Mouse (Mus musculus) myocyte (in vitro differentiated cells): ENCODE measurements around the gene Pnkp. TPM values are rescaled to one million over a fixed set of nuclear protein-coding genes. Genes with fewer than 3 reads are reported as not detected.

ENCODE experiments used
- H3K27me3 ChIP-seq: one replicate; pipeline ENCODE4 v1.6.1; 2011; ENCODE audit not compliant: control insufficient read depth, insufficient read depth, insufficient read length
- H3K36me3 ChIP-seq: one replicate; pipeline ENCODE4 v1.6.1; 2011; ENCODE audit not compliant: control insufficient read depth, insufficient read depth
- H3K4me2 ChIP-seq: one replicate; pipeline ENCODE4 v1.6.1; 2011; ENCODE audit warnings: low read depth, control low read depth
- H3K4me3 ChIP-seq: one replicate; pipeline ENCODE4 v1.5.1; 2011; ENCODE audit warnings: mild to moderate bottlenecking, control low read depth, moderate library complexity
- H3K79me2 ChIP-seq: one replicate; pipeline ENCODE4 v1.6.1; 2011; ENCODE audit not compliant: control insufficient read depth, insufficient read depth
- H3ac ChIP-seq: one replicate; pipeline ENCODE4 v1.6.1; 2011; ENCODE audit not compliant: control insufficient read depth, insufficient read length
- CEBPB ChIP-seq: IDR thresholded peaks from 2 replicates; pipeline ENCODE4 v1.6.1; 2011; ENCODE audit warnings: mild to moderate bottlenecking, moderate library complexity; ENCODE audit not compliant: poor library complexity, insufficient read depth, severe bottlenecking
- E2F4 ChIP-seq: IDR thresholded peaks from one replicate; pipeline ENCODE4 v1.6.1; 2011; ENCODE audit warnings: mild to moderate bottlenecking, control low read depth, moderate library complexity; ENCODE audit not compliant: insufficient read depth
- MAX ChIP-seq: IDR thresholded peaks from one replicate; pipeline ENCODE4 v1.6.1; 2011; ENCODE audit warnings: low read depth, mild to moderate bottlenecking, control low read depth
- MYOD1 ChIP-seq, 3 experiments: IDR thresholded peaks; one replicate each; pipeline ENCODE4 v1.6.1; 2011; ENCODE audit warnings: control low read depth in 2 of 3, low read depth in 2 of 3, mild to moderate bottlenecking in 2 of 3, moderate library complexity in 1 of 3; ENCODE audit not compliant: insufficient read length in 2 of 3, control insufficient read depth in 1 of 3
- MYOG ChIP-seq, 3 experiments: IDR thresholded peaks; one replicate each; pipeline ENCODE4 v1.6.1; 2011; ENCODE audit warnings: control low read depth in 2 of 3, low read depth in 2 of 3, mild to moderate bottlenecking in 2 of 3; ENCODE audit not compliant: insufficient read length in 2 of 3, control insufficient read depth in 1 of 3, insufficient read depth in 1 of 3
- POLR2A ChIP-seq: IDR thresholded peaks from one replicate; pipeline ENCODE4 v1.6.1; 2011; ENCODE audit warnings: low read depth, mild to moderate bottlenecking, control low read depth, moderate library complexity; ENCODE audit not compliant: insufficient read length
- POLR2AphosphoS2 ChIP-seq: IDR thresholded peaks from one replicate; pipeline ENCODE4 v1.6.1; 2011; ENCODE audit warnings: low read depth, control low read depth; ENCODE audit not compliant: insufficient read length
- REST ChIP-seq: IDR thresholded peaks from one replicate; pipeline ENCODE4 v1.6.1; 2011; ENCODE audit warnings: mild to moderate bottlenecking, control low read depth, moderate library complexity; ENCODE audit not compliant: insufficient read depth, insufficient read length
- SRF ChIP-seq: IDR thresholded peaks from one replicate; pipeline ENCODE4 v1.6.1; 2011; ENCODE audit warnings: low read depth; ENCODE audit not compliant: control insufficient read depth, insufficient read length
- TCF12 ChIP-seq: IDR thresholded peaks from one replicate; pipeline ENCODE4 v1.6.1; 2011; ENCODE audit warnings: mild to moderate bottlenecking, control low read depth; ENCODE audit not compliant: poor library complexity, insufficient read depth, severe bottlenecking
- TCF3 ChIP-seq: IDR thresholded peaks from one replicate; pipeline ENCODE4 v1.6.1; 2011; ENCODE audit warnings: low read depth, control low read depth; ENCODE audit not compliant: insufficient read length
- USF1 ChIP-seq: IDR thresholded peaks from one replicate; pipeline ENCODE4 v1.6.1; 2011; ENCODE audit warnings: low read depth, mild to moderate bottlenecking, control low read depth, moderate library complexity
- polyA plus RNA-seq: library from polyadenylated mRNA; unstranded; fragments of >200 nt; fragmentation: generic; extraction: Trizol; gene quantifications from one replicate; pipeline ENCODE4 v1.2.1, GENCODE M21; 2012; ENCODE audit warnings: missing spikeins

Gene Pnkp
- polyA plus RNA-seq, 1 experiment: 47.9 TPM

DNA sequence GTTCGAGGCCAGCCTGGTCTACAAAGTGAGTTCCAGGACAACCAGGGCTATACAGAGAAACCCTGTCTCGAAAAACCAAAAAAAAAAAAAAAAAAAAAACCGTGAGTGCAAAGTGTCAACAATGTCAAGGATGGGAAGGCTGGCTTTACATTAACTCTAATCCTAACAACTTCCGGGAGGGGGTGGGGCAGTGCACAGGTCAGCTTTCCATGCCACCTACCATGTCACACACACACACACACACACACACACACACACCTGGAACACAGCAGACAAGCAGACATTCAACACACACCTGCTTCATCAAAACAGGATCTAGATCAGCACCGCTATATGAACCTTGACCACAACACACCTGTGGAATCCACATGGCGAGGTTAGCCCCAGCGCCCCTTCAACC is 33.2 kb downstream of the Pnkp start:
- no peak for TF ChIP-seq SRF
- no peak for TF ChIP-seq TCF3
- TF ChIP-seq POLR2A: no peak
- no peak for TF ChIP-seq MAX
- TF ChIP-seq E2F4: no peak
- TF ChIP-seq TCF12: no peak
- TF ChIP-seq CEBPB: no peak
- TF ChIP-seq USF1: no peak
- no peak for TF ChIP-seq REST
- no peak for TF ChIP-seq MYOD1 (IDR thresholded peaks at IDR 0.05; ENCODE audit: control insufficient read depth in 1 of 3, insufficient read length in 2 of 3, low read depth in 2 of 3)
- TF ChIP-seq POLR2AphosphoS2: no peak
- no peak for TF ChIP-seq MYOG (IDR thresholded peaks at IDR 0.05; ENCODE audit: control insufficient read depth in 1 of 3, insufficient read depth in 1 of 3, insufficient read length in 2 of 3, low read depth in 2 of 3)
- no peak overlapping the region for H3K4me3 ChIP-seq
- H3K36me3 ChIP-seq: no peaks in the 10 kb centered on the region
- H3K4me2 ChIP-seq: no peak overlapping the region
- H3K27me3 ChIP-seq: no peaks in the 10 kb centered on the region
- H3K79me2 ChIP-seq: peaks cover 50% of the 10 kb centered on the region
- no peak overlapping the region for H3ac ChIP-seq

DNA sequence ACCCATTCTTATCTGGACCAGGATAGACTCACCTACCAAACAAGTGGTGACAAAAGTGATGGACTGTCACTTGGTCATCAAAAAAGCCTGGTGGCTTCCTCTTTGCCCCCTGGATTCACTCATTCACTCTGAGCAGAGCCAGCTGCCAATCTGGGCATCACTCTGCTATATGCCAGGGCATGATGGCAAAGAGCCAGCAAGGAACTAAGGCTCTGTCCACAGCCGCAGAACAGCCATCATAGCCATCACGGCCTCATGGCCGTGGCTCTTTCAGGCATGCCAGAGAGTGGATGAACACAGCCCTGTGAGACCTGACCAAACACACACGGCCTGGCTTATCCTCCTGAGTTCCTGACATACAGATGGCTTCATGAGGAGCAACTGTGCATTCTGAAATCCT is 33.8 kb downstream of the Pnkp start:
- Histone ChIP-seq H3K79me2 (peaks cover 50% of the 10 kb centered on the region), H3K4me3 (peak overlapping the region; percentile 75), H3ac (no peak overlapping the region), H3K4me2 (peak overlapping the region; percentile 83), H3K36me3 (no peaks in the 10 kb centered on the region), H3K27me3 (no peaks in the 10 kb centered on the region)
- no peak for TF ChIP-seq TCF12
- no peak for TF ChIP-seq MAX
- no peak for TF ChIP-seq MYOD1 (IDR thresholded peaks at IDR 0.05; ENCODE audit: control insufficient read depth in 1 of 3, insufficient read length in 2 of 3, low read depth in 2 of 3)
- no peak for TF ChIP-seq REST

- Histone ChIP-seq H3K79me2 (peaks cover 50% of the 10 kb centered on the region), H3K27me3 (no peaks in the 10 kb centered on the region), H3K36me3 (no peaks in the 10 kb centered on the region), H3K4me3 (peak overlapping the region; percentile 75), H3K4me2 (peak overlapping the region; percentile 83), H3ac (peak overlapping the region; percentile 70)
- no peak for TF ChIP-seq SRF
- no peak for TF ChIP-seq MAX
- TF ChIP-seq TCF3: no peak
- no peak for TF ChIP-seq MYOD1 (IDR thresholded peaks at IDR 0.05; ENCODE audit: control insufficient read depth in 1 of 3, insufficient read length in 2 of 3, low read depth in 2 of 3)
- no peak for TF ChIP-seq REST
- TF ChIP-seq POLR2AphosphoS2: no peak
- TF ChIP-seq E2F4: no peak
- no peak for TF ChIP-seq POLR2A
- no peak for TF ChIP-seq TCF12
- no peak for TF ChIP-seq USF1
Observed at GRCm38 (mm10) chr7:44891611-44892010, 34.7 kb downstream of the Pnkp start.

GRCm38 (mm10) chr7:44892276-44892921 is 35.5 kb downstream of the Pnkp start, which contains the start of gene Med25:
TSS of gene Med25 (minus strand) at chr7:44892712.
- Histone ChIP-seq H3K4me3 (peak within 1 kb of the TSS; percentile 75), H3K27me3 (no peaks in the 10 kb centered on the region), H3ac (peak within 1 kb of the TSS; percentile 70), H3K79me2 (peaks cover 43% of the 10 kb centered on the region), H3K36me3 (no peaks in the 10 kb centered on the region), H3K4me2 (peak within 1 kb of the TSS; percentile 87)
- TF ChIP-seq MYOD1 (IDR thresholded peaks at IDR 0.05; ENCODE audit: control insufficient read depth in 1 of 3, insufficient read length in 2 of 3, low read depth in 2 of 3) (no peak), USF1 (no peak), POLR2A (peak; percentile 82), REST (no peak), POLR2AphosphoS2 (peak; percentile 82), MAX (no peak), TCF12 (no peak)

DNA sequence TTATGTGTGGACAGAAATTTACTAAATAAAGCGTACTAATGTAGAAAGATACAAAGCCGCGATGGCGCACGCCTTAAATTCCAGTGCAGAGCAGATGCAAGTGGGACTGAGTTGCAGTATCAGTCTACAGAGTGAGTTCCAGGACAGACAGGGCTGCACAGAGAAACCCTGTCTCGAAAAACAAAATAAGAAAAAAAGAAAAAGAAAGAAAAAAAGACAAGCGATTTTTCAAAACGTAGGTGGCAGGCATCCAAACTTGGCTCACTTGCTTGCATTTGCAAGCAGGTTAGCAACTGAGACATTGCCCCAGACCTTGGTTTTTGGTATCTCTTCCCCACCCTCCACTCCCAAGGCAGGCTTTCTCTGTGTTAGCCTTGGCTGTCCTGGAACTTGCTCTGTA is 36.3 kb downstream of the Pnkp start:
- Histone ChIP-seq H3K4me3 (peak overlapping the region; percentile 75), H3K36me3 (no peaks in the 10 kb centered on the region), H3K27me3 (no peaks in the 10 kb centered on the region), H3K4me2 (peak overlapping the region; percentile 87), H3K79me2 (peaks cover 36% of the 10 kb centered on the region), H3ac (no peak overlapping the region)
- TF ChIP-seq TCF3: no peak
- TF ChIP-seq USF1: no peak
